Mouse (Mus musculus) right cerebral cortex, postnatal 10 days (tissue): ENCODE measurements around the gene Ucn3.
"Not testable (repeated sequence)": the region's sequence is repeated elsewhere in the genome, so short reads cannot be mapped to it uniquely, and the experiment has no call there.

ENCODE experiments used
- DNase-seq, 2 experiments: peaks; one replicate each; pipeline ENCODE4 v3.0.0; 2021; ENCODE audit warnings: low spot score in 2 of 2

Ucn3 gene

GRCm38 (mm10) chr13:3945249-3945648, at the start of gene Ucn3:
TSS of gene Ucn3 (minus strand) at chr13:3945349.
- DNase-seq = no peak

GRCm38 (mm10) chr13:3992081-3992480, 46.9 kb upstream of the Ucn3 start:
- DNase-seq = no peak

DNA sequence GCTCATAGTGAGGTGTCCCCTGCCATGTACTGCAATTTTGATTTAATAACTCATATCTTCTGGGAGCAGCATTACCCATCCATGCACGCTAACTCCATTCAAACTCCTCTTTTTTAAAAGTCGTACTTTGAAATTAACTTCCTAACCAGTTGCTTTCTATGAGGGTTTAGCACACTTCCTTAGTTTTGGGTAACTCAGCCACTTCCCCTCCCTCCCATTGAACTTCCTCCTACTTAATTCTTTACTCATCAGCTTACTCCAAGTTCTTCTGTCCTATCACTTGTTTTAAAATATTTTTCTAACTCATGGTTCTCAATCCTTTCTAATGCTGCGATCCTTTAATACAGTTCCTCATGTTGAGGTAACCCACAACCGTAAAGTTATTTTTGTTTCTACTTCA, 23.7 kb upstream of the Ucn3 start:
- DNase-seq = no peak

DNA sequence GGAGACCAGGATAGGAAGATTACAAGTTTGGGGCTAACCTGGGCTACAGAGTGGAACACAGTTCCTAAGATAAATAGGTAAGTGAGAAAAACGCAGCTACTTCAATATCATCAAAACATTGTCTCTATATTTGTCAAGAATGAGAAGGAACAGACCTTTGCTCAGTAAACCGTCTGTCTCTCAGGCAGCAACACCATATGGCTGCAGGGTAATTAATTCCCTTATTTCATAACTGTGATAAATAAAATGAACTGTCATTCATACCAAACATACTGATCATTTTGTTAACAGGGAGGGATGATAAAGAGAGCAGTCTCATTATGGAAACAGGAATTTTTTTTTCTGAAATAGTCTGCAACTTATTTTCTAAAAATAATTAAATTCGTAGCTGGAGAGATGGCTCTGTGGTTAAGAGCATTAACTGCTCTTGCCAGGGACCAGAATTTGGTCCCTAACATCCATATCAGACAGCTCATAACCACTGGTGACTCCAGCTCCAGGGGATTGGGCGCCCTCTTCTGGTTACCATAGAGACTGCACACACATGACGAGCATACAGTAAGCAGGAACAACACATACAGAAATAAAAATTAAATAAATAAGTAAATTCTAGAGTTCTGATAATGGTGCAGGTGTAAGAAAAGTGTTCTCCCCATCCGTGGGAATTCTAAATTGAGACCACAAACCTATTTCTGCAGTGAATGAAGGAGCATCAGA, 6.2 kb upstream of the Ucn3 start:
- no peak for DNase-seq

DNA sequence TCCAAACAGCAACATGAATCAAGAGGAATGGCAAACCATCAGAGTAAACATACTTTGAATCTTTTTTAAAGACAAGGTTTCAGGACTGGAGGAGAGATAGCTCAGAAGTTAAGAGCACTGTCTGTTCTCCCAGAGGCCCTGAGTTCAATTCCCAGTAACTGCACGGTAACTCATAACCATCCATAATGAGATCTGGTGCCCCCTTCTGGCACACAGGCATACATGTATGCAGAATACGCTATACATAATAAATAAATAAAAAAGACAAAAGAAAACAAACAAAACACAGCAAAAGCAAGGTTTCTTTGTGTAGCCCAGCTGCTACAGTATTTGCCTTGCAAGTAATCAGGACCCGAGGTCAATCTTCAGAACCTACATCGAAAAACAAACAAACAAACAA, 4.3 kb upstream of the Ucn3 start:
- DNase-seq = no peak

- DNase-seq = no peak
Measured at GRCm38 (mm10) chr13:3947267-3947666, 2.1 kb upstream of the Ucn3 start.

DNA sequence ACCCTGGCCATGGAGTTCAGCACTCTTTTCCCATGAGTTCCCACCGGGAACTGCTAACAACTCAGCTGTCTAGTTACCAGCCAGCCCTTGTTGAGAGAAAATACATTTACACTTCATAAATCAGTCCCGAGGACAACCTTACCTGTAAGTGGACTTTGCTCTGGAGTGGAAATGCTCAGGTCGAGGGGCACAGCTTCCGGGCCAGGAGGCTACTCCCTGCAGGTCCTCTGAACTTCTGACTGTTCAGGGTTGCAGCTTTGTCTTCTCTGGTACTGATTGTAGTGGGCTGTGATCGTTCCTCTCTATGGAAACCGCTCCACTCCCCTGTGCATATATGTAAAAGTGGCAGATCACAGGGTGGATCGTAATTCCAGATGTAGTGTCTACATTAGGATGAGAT, 450 bp downstream of the Ucn3 start:
- no peak for DNase-seq

DNA sequence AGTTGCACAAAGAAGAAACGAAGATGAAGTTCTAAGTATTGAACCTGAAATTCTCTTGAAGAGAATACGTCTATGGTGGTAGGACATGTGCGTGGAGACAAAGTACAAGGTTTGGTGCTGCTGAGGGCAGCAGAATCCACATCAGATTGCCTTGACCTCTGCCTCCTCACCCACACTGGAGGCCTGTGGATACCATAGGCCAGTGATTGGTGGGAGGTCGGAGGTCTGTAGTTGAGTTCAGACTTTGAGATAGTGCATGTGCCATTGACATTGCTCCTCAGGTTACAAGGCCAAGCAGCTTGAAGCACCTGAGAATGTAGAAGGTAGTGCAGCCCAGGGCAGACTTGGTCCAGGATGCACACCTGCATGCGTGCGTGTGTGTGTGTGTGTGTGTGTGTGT, 19.1 kb downstream of the Ucn3 start:
- no peak for DNase-seq

DNA sequence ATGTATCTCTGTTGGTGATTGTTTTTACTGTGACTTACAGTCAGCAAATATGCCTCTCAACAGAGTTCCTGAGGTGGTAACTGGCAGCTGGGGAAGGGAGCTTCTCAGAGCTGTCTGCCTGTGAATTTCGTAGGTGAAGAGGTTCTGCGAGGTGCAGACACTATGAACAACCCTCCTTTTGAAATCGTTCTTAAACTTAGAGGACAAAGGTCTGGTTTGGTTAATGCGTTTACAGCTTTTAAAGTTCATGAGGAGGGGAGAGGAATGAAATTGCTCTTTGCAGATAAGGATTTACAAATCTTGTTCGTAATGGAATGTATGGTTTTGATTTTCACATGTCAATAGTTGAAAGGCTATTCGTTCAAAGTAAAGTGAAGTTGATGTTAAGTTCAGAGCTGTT, 19.5 kb downstream of the Ucn3 start:
- DNase-seq = no peak

GRCm38 (mm10) chr13:3924483-3924882, 20.7 kb downstream of the Ucn3 start:
- no peak for DNase-seq

- peak; percentile 92 to 93 for DNase-seq
Measured at GRCm38 (mm10) chr13:3917571-3918311, 27.4 kb downstream of the Ucn3 start, which contains the start of the genes Net1 and Tubal3. TSS of gene Net1 (minus strand) at chr13:3918220. TSS of gene Tubal3 (plus strand) at chr13:3918274.

- no peak for DNase-seq
Measured at GRCm38 (mm10) chr13:3913504-3913903, 31.6 kb downstream of the Ucn3 start.

GRCm38 (mm10) chr13:3910356-3910755, 34.8 kb downstream of the Ucn3 start:
- DNase-seq = no peak

- DNase-seq = no peak
Measured at GRCm38 (mm10) chr13:3908262-3908661, 36.9 kb downstream of the Ucn3 start.

DNA sequence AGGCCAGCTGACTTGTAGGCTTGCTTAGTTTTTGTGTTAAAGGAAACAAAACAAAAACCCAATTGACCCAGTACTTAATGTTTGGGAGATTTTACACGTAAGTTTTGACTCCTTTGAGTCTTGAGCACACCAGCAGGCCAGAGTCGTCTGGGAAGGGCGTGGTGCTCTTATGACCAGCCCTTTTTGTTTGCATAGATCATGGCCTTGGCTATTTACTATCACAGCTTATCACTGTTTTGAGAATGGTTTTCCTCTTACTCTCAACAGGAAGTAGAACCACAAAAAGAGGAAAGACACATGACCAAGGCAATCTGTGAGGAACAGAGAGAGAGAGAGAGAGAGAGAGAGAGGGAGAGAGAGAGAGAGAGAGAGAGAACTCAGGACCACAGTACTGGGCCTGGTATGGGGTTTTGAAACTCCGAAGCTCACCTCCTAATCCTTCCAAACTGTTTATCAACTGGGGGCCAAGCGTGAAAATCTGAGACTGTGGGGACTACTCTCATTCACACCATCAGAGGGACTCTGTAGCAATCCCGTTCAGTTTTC, 37.9 kb downstream of the Ucn3 start:
- no peak for DNase-seq

DNA sequence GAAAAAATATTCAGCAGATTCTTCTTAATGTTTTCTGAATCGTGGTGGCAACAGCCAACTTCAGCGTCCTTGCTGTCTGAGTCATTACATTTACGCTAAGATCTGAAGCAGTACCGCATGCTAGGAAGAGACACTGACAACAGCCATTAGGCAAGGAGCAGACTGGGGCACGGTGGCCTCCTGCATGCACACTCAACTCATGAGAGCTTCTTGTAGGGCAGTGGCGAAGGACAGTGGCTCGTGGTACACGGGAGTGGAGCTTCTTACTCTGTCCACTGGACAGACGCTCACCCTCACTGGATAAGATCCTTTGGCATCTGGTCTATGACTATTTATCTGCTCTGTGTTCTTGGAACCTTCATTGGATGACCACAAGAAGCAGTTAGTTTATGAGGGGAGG, 45.8 kb downstream of the Ucn3 start:
- DNase-seq = no peak

- not testable (repeated sequence) for DNase-seq
Measured at GRCm38 (mm10) chr13:3898202-3898601, 46.9 kb downstream of the Ucn3 start.

GRCm38 (mm10) chr13:3896913-3897312, 48.2 kb downstream of the Ucn3 start:
- peak; percentile 71 to 78 for DNase-seq

DNA sequence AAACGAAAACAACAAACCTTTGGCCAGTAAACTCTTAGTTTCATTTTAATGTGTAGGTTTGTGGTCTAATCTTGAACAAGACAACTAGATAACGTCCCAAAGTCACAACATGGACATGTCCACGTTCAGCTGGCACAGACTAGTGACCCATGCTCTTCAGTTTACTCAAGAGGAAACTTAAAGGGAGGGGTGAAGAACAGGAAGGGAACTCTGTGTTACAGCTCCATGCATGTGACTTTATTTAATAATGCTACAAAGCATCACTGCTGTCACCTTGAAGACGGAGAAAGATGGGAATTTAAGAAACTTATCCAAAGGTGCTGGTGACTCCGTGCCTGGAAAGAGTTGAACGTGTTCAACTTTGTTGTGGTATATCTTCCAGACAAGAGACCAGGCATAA, 49.1 kb downstream of the Ucn3 start:
- no peak for DNase-seq

GRCm38 (mm10) chr13:3895397-3895980, 49.7 kb downstream of the Ucn3 start:
- no peak for DNase-seq

- no peak for DNase-seq
Measured at GRCm38 (mm10) chr13:3894549-3894948, 50.6 kb downstream of the Ucn3 start.

- DNase-seq = peak; percentile 88 to 89
Measured at GRCm38 (mm10) chr13:3893126-3893734, 51.9 kb downstream of the Ucn3 start.
